Mouse (Mus musculus): Measurements from ENCODE around the gene Zfp580.
A peak's percentile ranks its signal among the peaks of the same experiment; 100 is the strongest.

The Zfp580 gene

GRCm38 (mm10) chr7:5036136-5036535, 15.2 kb upstream of the Zfp580 start:
- DNase-seq, result no peak

GRCm38 (mm10) chr7:5037026-5037425, 14.3 kb upstream of the Zfp580 start:
- DNase-seq, result no peak

- DNase-seq, result no peak
Measured at GRCm38 (mm10) chr7:5037467-5037866, 13.9 kb upstream of the Zfp580 start.

- peak; percentile 95 for DNase-seq
Measured at GRCm38 (mm10) chr7:5038109-5038732, 13.1 kb upstream of the Zfp580 start, which contains the start of gene Zfp784. TSS of gene Zfp784 (minus strand) at chr7:5038446.

- no peak for DNase-seq
Measured at GRCm38 (mm10) chr7:5038940-5039339, 12.4 kb upstream of the Zfp580 start.

GRCm38 (mm10) chr7:5044981-5045380, 6.4 kb upstream of the Zfp580 start:
- no peak for DNase-seq

- no peak for DNase-seq
Measured at GRCm38 (mm10) chr7:5046112-5046511, 5.2 kb upstream of the Zfp580 start.

GRCm38 (mm10) chr7:5047313-5047712, 4.0 kb upstream of the Zfp580 start:
- DNase-seq, result no peak

GRCm38 (mm10) chr7:5052438-5052837, 1.1 kb downstream of the Zfp580 start:
- no peak for DNase-seq

- DNase-seq, result no peak
Measured at GRCm38 (mm10) chr7:5052931-5053343, 1.6 kb downstream of the Zfp580 start.

- DNase-seq, result no peak
Measured at GRCm38 (mm10) chr7:5053456-5054179, 2.3 kb downstream of the Zfp580 start.

GRCm38 (mm10) chr7:5056651-5057263, 5.4 kb downstream of the Zfp580 start:
- DNase-seq, result peak; percentile 26

GRCm38 (mm10) chr7:5057381-5057780, 6.0 kb downstream of the Zfp580 start:
- no peak for DNase-seq

GRCm38 (mm10) chr7:5057804-5058203, 6.5 kb downstream of the Zfp580 start:
- DNase-seq, result peak; percentile 32

- DNase-seq, result no peak
Measured at GRCm38 (mm10) chr7:5058631-5059030, 7.3 kb downstream of the Zfp580 start.

- no peak for DNase-seq
Measured at GRCm38 (mm10) chr7:5059421-5059820, 8.1 kb downstream of the Zfp580 start.

GRCm38 (mm10) chr7:5060239-5060731, 8.9 kb downstream of the Zfp580 start:
- DNase-seq, result peak; percentile 88

GRCm38 (mm10) chr7:5060944-5061773, 9.8 kb downstream of the Zfp580 start:
- peak; percentile 96 for DNase-seq

GRCm38 (mm10) chr7:5061774-5062359, 10.5 kb downstream of the Zfp580 start, which contains the start of gene U2af2:
TSS of gene U2af2 (plus strand) at chr7:5062143.
- DNase-seq, result peak; percentile 97

GRCm38 (mm10) chr7:5062360-5063001, 11.1 kb downstream of the Zfp580 start:
- peak; percentile 80 for DNase-seq

- no peak for DNase-seq
Measured at GRCm38 (mm10) chr7:5064886-5065285, 13.5 kb downstream of the Zfp580 start.

- DNase-seq, result peak; percentile 65
Measured at GRCm38 (mm10) chr7:5073586-5073985, 22.2 kb downstream of the Zfp580 start.
